Mouse (Mus musculus) stomach, embryonic 16.5 days (tissue): ENCODE measurements around the gene Ifna14. TPM values are rescaled to one million over a fixed set of nuclear protein-coding genes. Genes with fewer than 3 reads are reported as not detected.

Experiments used
- ATAC-seq: fragments of 200-750 bp; cut with Nextera tagmentation; 2 replicates; pipeline ENCODE4 v1.8.0; 2017; ENCODE audit warnings: moderate number of reproducible peaks, moderate TSS enrichment; ENCODE audit not compliant: insufficient read depth, low FRiP score
- H3K27ac ChIP-seq: fragments of 300-500 bp; sonication (generic); 2 replicates; pipeline ENCODE4 v1.5.1; 2014; ENCODE audit warnings: low read length
- H3K27me3 ChIP-seq: fragments of 300-500 bp; sonication (generic); 2 replicates; pipeline ENCODE4 v1.6.1; 2014; ENCODE audit warnings: low read length, control low read depth, mixed read lengths; ENCODE audit not compliant: control insufficient read depth, insufficient read depth
- H3K36me3 ChIP-seq: fragments of 300-500 bp; sonication (generic); 2 replicates; pipeline ENCODE4 v1.6.1; 2014; ENCODE audit warnings: low read length; ENCODE audit not compliant: control insufficient read depth, insufficient read depth
- H3K4me1 ChIP-seq: fragments of 300-500 bp; sonication (generic); 2 replicates; pipeline ENCODE4 v1.6.1; 2014; ENCODE audit warnings: low read length, control low read depth, mixed read lengths; ENCODE audit not compliant: control insufficient read depth, insufficient read depth
- H3K4me2 ChIP-seq: fragments of 300-500 bp; sonication (generic); 2 replicates; pipeline ENCODE4 v1.6.1; 2014; ENCODE audit warnings: low read depth, low read length, mixed read lengths
- H3K4me3 ChIP-seq: fragments of 300-500 bp; sonication (generic); replicated peaks from 2 replicates; pipeline ENCODE4 v1.5.1; 2014; ENCODE audit warnings: mild to moderate bottlenecking, low read length
- H3K9ac ChIP-seq: fragments of 300-500 bp; sonication (generic); 2 replicates; pipeline ENCODE4 v1.6.1; 2014; ENCODE audit warnings: low read length
- H3K9me3 ChIP-seq: fragments of 300-500 bp; sonication (generic); replicated peaks from 2 replicates; pipeline ENCODE4 v1.6.1; 2016; ENCODE audit warnings: low read length, control low read depth; ENCODE audit not compliant: control insufficient read depth
- WGBS: fragments of 180-500 bp; shearing (Covaris S2); extraction: QIAGEN DNeasy Blood & Tissue Kit; methylation state at CpG from one replicate; pipeline ENCODE4 v1.1.7; 2014; 5-methylcytosine and 5-hydroxymethylcytosine counted together
- polyA plus RNA-seq: library from polyadenylated mRNA; unstranded; fragments of >200 nt; fragmentation: Nextera tagmentation; extraction: Ambion mirVana; gene quantifications from 2 replicates; pipeline ENCODE4 v1.2.1, GENCODE M21; 2015

Ifna14 gene
- polyA plus RNA-seq, 1 experiment from 2014 or later, result not detected

GRCm38 (mm10) chr4:88522674-88523073 is 48.9 kb downstream of the Ifna14 start, which contains the start of gene Ifnb1:
Gene Ifnb1 (minus strand): TSS chr4:88522774.
- no peaks in the 10 kb centered on the region for H3K4me1 ChIP-seq
- H3K4me2 ChIP-seq, result no peak within 1 kb of the TSS
- H3K4me3 ChIP-seq, result no peak within 1 kb of the TSS
- H3K36me3 ChIP-seq, result no peaks in the 10 kb centered on the region
- no peak within 1 kb of the TSS for H3K9ac ChIP-seq
- WGBS, result 77% methylated on average over 4 of the region's 4 CpGs
- ATAC-seq, result no peak
- no peaks in the 10 kb centered on the region for H3K27me3 ChIP-seq
- H3K27ac ChIP-seq, result no peak within 1 kb of the TSS
- no peaks in the 10 kb centered on the region for H3K9me3 ChIP-seq

Other genes starting within 250 kb of the Ifna14 start
- 10.6 and 12.0 TPM in 2 replicates for gene Hacd4, start 132.9 kb downstream of the Ifna14 start, polyA plus RNA-seq
- gene Ifnb1, start 49.0 kb downstream of the Ifna14 start, polyA plus RNA-seq, result not detected in 2 replicates
- gene Ifna15, start 13.6 kb downstream of the Ifna14 start, polyA plus RNA-seq, result not detected in 2 replicates
- gene Ifna9, start 20.6 kb upstream of the Ifna14 start, polyA plus RNA-seq, result not detected in 2 replicates
- not detected in 2 replicates for gene Ifna12, start 31.6 kb upstream of the Ifna14 start, polyA plus RNA-seq
- not detected in 2 replicates for gene C87499, start 62.6 kb upstream of the Ifna14 start, polyA plus RNA-seq
- not detected in 2 replicates for gene Ifna13, start 72.7 kb upstream of the Ifna14 start, polyA plus RNA-seq
- gene Ifna16, start 105.1 kb upstream of the Ifna14 start, polyA plus RNA-seq, result not detected in 2 replicates
- not detected in 2 replicates for gene Ifna2, start 112.1 kb upstream of the Ifna14 start, polyA plus RNA-seq
- gene Ifnab, start 119.6 kb upstream of the Ifna14 start, polyA plus RNA-seq, result not detected in 2 replicates
- gene Gm26566, start 150.0 kb upstream of the Ifna14 start, polyA plus RNA-seq, result 0.36 and 0.51 TPM in 2 replicates
- 83.6 and 87.9 TPM in 2 replicates for gene Klhl9, start 150.7 kb upstream of the Ifna14 start, polyA plus RNA-seq
- gene Gm13271, start 183.1 kb upstream of the Ifna14 start, polyA plus RNA-seq, result not detected in 2 replicates
- 0.19 and 0.26 TPM in 2 replicates for gene Gm13283, start 188.3 kb upstream of the Ifna14 start, polyA plus RNA-seq
- 0.59 and 0.89 TPM in 2 replicates for gene Gm13290, start 202.0 kb upstream of the Ifna14 start, polyA plus RNA-seq
- gene Gm13289, start 205.1 kb upstream of the Ifna14 start, polyA plus RNA-seq, result not detected in 2 replicates
- 0.28 TPM in 1 of 2 replicates, not detected in the other for gene Gm13272, start 208.1 kb upstream of the Ifna14 start, polyA plus RNA-seq
- gene Ifnz, start 210.3 kb upstream of the Ifna14 start, polyA plus RNA-seq, result 0.48 TPM in 1 of 2 replicates, not detected in the other
- gene Gm13276, start 213.9 kb upstream of the Ifna14 start, polyA plus RNA-seq, result not detected in 2 replicates
- gene Gm13277, start 216.8 kb upstream of the Ifna14 start, polyA plus RNA-seq, result not detected in 2 replicates
- not detected in 2 replicates for gene Gm13278, start 219.8 kb upstream of the Ifna14 start, polyA plus RNA-seq
- gene Gm13275, start 222.7 kb upstream of the Ifna14 start, polyA plus RNA-seq, result not detected in 2 replicates
- not detected in 2 replicates for gene Gm13279, start 225.6 kb upstream of the Ifna14 start, polyA plus RNA-seq
- gene Gm13285, start 227.9 kb upstream of the Ifna14 start, polyA plus RNA-seq, result 0.70 and 1.1 TPM in 2 replicates
- not detected in 2 replicates for gene Gm13287, start 231.5 kb upstream of the Ifna14 start, polyA plus RNA-seq
- gene Gm13288, start 233.7 kb upstream of the Ifna14 start, polyA plus RNA-seq, result 0.06 and 0.15 TPM in 2 replicates
- gene Ifna7, start 244.4 kb upstream of the Ifna14 start, polyA plus RNA-seq, result not detected in 2 replicates
- not detected in 2 replicates for gene Ifna11, start 248.2 kb upstream of the Ifna14 start, polyA plus RNA-seq